9 mouse cellular contexts compared by ENCODE assay signal in the genomic region with DNA sequence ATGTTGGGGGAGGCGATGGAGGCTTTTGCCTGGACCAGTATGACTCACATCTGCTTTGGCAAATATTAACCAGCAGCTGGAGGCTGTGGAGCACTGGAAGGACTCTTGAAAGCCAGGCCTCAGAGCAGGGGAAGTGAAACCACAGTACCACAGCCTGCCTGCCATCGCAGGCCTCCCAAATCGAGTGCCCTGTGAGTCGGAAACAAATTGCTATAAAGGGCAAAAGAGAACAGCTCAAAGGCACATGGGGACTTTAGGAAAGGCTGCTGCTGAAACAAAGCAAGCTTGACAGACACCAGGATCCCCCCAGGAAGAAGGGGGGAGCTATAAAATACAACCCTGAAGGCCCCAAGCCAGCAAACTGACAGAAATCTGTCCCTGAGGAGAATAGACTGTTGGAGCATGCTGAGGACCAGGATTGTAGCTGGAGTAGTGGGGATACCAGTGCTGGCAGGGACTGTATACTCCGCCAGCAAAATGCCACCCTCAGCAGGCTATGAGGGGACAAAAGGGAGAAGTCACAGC. TPM values are rescaled to one million over a fixed set of nuclear protein-coding genes. Genes with fewer than 3 reads are reported as not detected.
DNase-seq lines count a peak whose midpoint lies in the region; ATAC-seq and TF ChIP-seq lines count a peak whose summit lies in the region.
"Had no signal": no experiment of that assay in that cellular context is flagged by ENCODE, and none has a peak within 500 bp of the region (broad histone marks: within the 10 kb centered on the region; RNA-seq: fewer than 3 reads in every experiment).

No protein-coding gene starts in this region.

- peaks cover 27% of the 10 kb centered on the region for H3K36me3 ChIP-seq in heart, embryonic 10.5 days
- no peaks in the 10 kb centered on the region for H3K36me3 ChIP-seq in macrophage (ENCODE audit: inconsistent target)
- 0 out of 2 replicates have a peak, but pooled peaks cover 2% of the 10 kb centered on the region for H3K36me3 ChIP-seq in stomach, postnatal 0 days (ENCODE audit: control insufficient read depth, insufficient read depth, low read length)

- TF ChIP-seq CTCF in bone marrow, adult 2 months (IDR thresholded peaks at IDR 0.05; ENCODE audit: control insufficient read depth, insufficient read depth, low read length): no peak
- TF ChIP-seq CTCF in stomach, postnatal 0 days (IDR thresholded peaks at IDR 0.05; ENCODE audit: low read depth): no peak

- H3K9ac ChIP-seq in stomach, postnatal 0 days (ENCODE audit: low read length): peak overlapping the region; percentile 45

- H3K9me3 ChIP-seq in heart, embryonic 10.5 days: 0 out of 2 replicates have a peak, but pooled peaks cover 4% of the 10 kb centered on the region
- H3K9me3 ChIP-seq in stomach, postnatal 0 days (ENCODE audit: control insufficient read depth, low read length): no peaks in the 10 kb centered on the region

- no peak for TF ChIP-seq EP300 in stomach, postnatal 0 days (optimal IDR thresholded peaks at IDR 0.05)

- peak overlapping the region; percentile 5 for H3K27ac ChIP-seq in bone marrow, adult 2 months (ENCODE audit: control insufficient read depth, insufficient read depth, low read depth, low read length, poor library complexity)
- peak overlapping the region; percentile 24; the same call in 1 of the 2 replicates for H3K27ac ChIP-seq in heart, embryonic 10.5 days
- H3K27ac ChIP-seq in macrophage: peak overlapping the region; percentile 85
- peak overlapping the region; percentile 77 for H3K27ac ChIP-seq in stomach, postnatal 0 days (replicated peaks)

- no peak for TF ChIP-seq POLR2A in bone marrow, adult 2 months (IDR thresholded peaks at IDR 0.05; ENCODE audit: borderline replicate concordance, control insufficient read depth, low read depth, low read length)

- DNase-seq in adrenal gland, adult (ENCODE audit: inconsistent age in 2 of 2, low spot score in 1 of 2): peak; percentile 21 to 58
- DNase-seq in adrenal gland, adult 18-20 months (ENCODE audit: low spot score in 2 of 2): no peak
- DNase-seq in heart, embryonic 10.5 days (ENCODE audit: low spot score): no peak
- peak; percentile 81 for DNase-seq in kidney, adult 9 months
- peak; percentile 54 for DNase-seq in stomach, postnatal 0 days (ENCODE audit: low spot score)
- DNase-seq in right cerebral cortex, adult 2 months (ENCODE audit: low spot score in 2 of 2): no peak

- 0 out of 2 replicates have a peak overlapping the region, but pooled peaks have one; percentile 8 for H3K4me2 ChIP-seq in stomach, postnatal 0 days (replicated peaks; ENCODE audit: low read depth)

- H3K27me3 ChIP-seq in heart, embryonic 10.5 days (ENCODE audit: insufficient read depth, poor library complexity, severe bottlenecking): no peaks in the 10 kb centered on the region
- no peaks in the 10 kb centered on the region for H3K27me3 ChIP-seq in stomach, postnatal 0 days (ENCODE audit: control insufficient read depth, insufficient read depth, low read length)

- ATAC-seq in stomach, postnatal 0 days (ENCODE audit: low FRiP score, low TSS enrichment): peak; percentile 64

- WGBS in bone marrow, adult 2 months: 23% methylated on average over 5 of the region's 5 CpGs
- WGBS in heart, embryonic 10.5 days: 80% methylated on average over 5 of the region's 5 CpGs
- 10% methylated on average over 5 of the region's 5 CpGs for WGBS in macrophage (ENCODE audit: missing documents)
- 30% methylated on average over 5 of the region's 5 CpGs for WGBS in stomach, postnatal 0 days

- peaks cover 62% of the 10 kb centered on the region for H3K79me2 ChIP-seq in macrophage (ENCODE audit: inconsistent target)

- H3K4me1 ChIP-seq in bone marrow, adult 2 months (ENCODE audit: control insufficient read depth, insufficient read depth, low read length): peaks cover 8% of the 10 kb centered on the region; the same call in 1 of the 2 replicates
- peaks cover 38% of the 10 kb centered on the region for H3K4me1 ChIP-seq in heart, embryonic 10.5 days
- H3K4me1 ChIP-seq in stomach, postnatal 0 days (replicated peaks; ENCODE audit: control insufficient read depth, insufficient read depth): peaks cover 9% of the 10 kb centered on the region

- H3K4me3 ChIP-seq in bone marrow, adult 2 months (replicated peaks; ENCODE audit: control insufficient read depth, low read depth, low read length): no peak overlapping the region
- no peak overlapping the region for H3K4me3 ChIP-seq in heart, embryonic 10.5 days
- H3K4me3 ChIP-seq in macrophage (ENCODE audit: inconsistent target): no peak overlapping the region
- no peak overlapping the region for H3K4me3 ChIP-seq in stomach, postnatal 0 days (ENCODE audit: low read depth, low read length)

RNA-seq across cellular contexts. Expression of a gene that starts 15.9 kb away (rescaled TPM):
- 1 to 10 TPM; 3.3 to 3.4 TPM for total RNA-seq in adrenal gland, adult 18-20 months (2021)
- not detected in 2 replicates for polyA plus RNA-seq in bone marrow, adult 2 months (2011; ENCODE audit: insufficient read depth, insufficient read length, low replicate concordance, missing spikeins)
- polyA plus RNA-seq in heart, embryonic 10.5 days (2016; fragmentation: Nextera tagmentation; extraction: Ambion mirVana): not detected in 2 replicates
- total RNA-seq in macrophage (2018; cell fraction: chromatin; rRNA removed): not detected
- not detected for total RNA-seq in macrophage (2018; cell fraction: cytosol; rRNA removed)
- not detected for total RNA-seq in macrophage (2018; cell fraction: nucleus; rRNA removed)
- polyA plus RNA-seq in macrophage (2018): not detected in 3 replicates
- polyA plus RNA-seq in stomach, postnatal 0 days (2015; fragmentation: Nextera tagmentation; extraction: Ambion mirVana): not detected in 2 replicates
- polyA plus RNA-seq: C2C12 had no signal

RNA-seq across cellular contexts. Expression of a gene that starts 28.2 kb away (rescaled TPM):
- total RNA-seq in adrenal gland, adult 18-20 months (2021): 10 to 100 TPM; 38.1 to 54.2 TPM
- 6.1 and 10.6 TPM in 2 replicates for polyA plus RNA-seq in bone marrow, adult 2 months (2011; ENCODE audit: insufficient read depth, insufficient read length, low replicate concordance, missing spikeins)
- polyA plus RNA-seq in heart, embryonic 10.5 days (2016; fragmentation: Nextera tagmentation; extraction: Ambion mirVana): 19.6 and 25.0 TPM in 2 replicates
- total RNA-seq in macrophage (2018; cell fraction: chromatin; rRNA removed): 10 to 100 TPM in 23 of 26 experiments, 1 to 10 TPM in 3; 7.6 to 30.4 (median 17.4) TPM
- 10 to 100 TPM; 12.0 to 26.7 (median 17.9) TPM for total RNA-seq in macrophage (2018; cell fraction: cytosol; rRNA removed)
- total RNA-seq in macrophage (2018; cell fraction: nucleus; rRNA removed): 10 to 100 TPM; 13.3 to 32.2 (median 20.6) TPM
- 11.3 to 15.3 TPM (median 12.1 TPM) in 3 replicates for polyA plus RNA-seq in macrophage (2018)
- polyA plus RNA-seq in stomach, postnatal 0 days (2015; fragmentation: Nextera tagmentation; extraction: Ambion mirVana): 10.9 and 11.5 TPM in 2 replicates

Comparison
In these comparisons a context has a peak if more than half of its experiments do, and no peak if none do; other contexts are left out.
1. DNase-seq: peak in adrenal gland, adult (2 of 2), kidney, adult 9 months (single experiment) and stomach, postnatal 0 days (single experiment); none in adrenal gland, adult 18-20 months (0 of 2), heart, embryonic 10.5 days (single experiment) and right cerebral cortex, adult 2 months (0 of 2).
2. H3K27ac ChIP-seq: peak in every context shown above with its lines; median percentile 85 in macrophage; 77 in stomach, postnatal 0 days; 24 in heart, embryonic 10.5 days; 5 in bone marrow, adult 2 months.